Comparison of ENCODE assay signal across 11 mouse cellular contexts in genomic region chr12:73800886-73801285, GRCm38 (mm10).
DNase-seq lines count a peak whose midpoint lies in the region; ATAC-seq and TF ChIP-seq lines count a peak whose summit lies in the region.
"Had no signal": no experiment of that assay in that cellular context is flagged by ENCODE, and none has a peak within 500 bp of the region (broad histone marks: within the 10 kb centered on the region; RNA-seq: fewer than 3 reads in every experiment).

No protein-coding gene starts in this region.

- TF ChIP-seq EP300 in heart, postnatal 0 days (IDR thresholded peaks at IDR 0.05; ENCODE audit: low read depth): peak; percentile 71; the same call in 1 of the 2 replicates

- DNase-seq in cerebellum, adult 18-20 months: peak; percentile 37 to 50
- DNase-seq in cerebellum, postnatal 4 days (ENCODE audit: low spot score in 2 of 2): no peak
- peak; percentile 48 for DNase-seq in urinary bladder, postnatal 14 days (ENCODE audit: low spot score)
- no peak for DNase-seq in urinary bladder, adult 2 months (ENCODE audit: low spot score)
- peak; percentile 49 for DNase-seq in heart, postnatal 0 days (ENCODE audit: low spot score)
- DNase-seq in right cerebral cortex, adult 2 months (ENCODE audit: low spot score in 2 of 2): no peak
- no peak for DNase-seq in layer of hippocampus, postnatal 36 days
- DNase-seq in layer of hippocampus, postnatal 10 days (ENCODE audit: low spot score in 2 of 2): no peak
- DNase-seq: retina, postnatal 1 day had no signal

- no peaks in the 10 kb centered on the region for H3K9me3 ChIP-seq in heart, postnatal 0 days (replicated peaks; ENCODE audit: control insufficient read depth, low read length)

- H3K4me3 ChIP-seq in heart, postnatal 0 days (ENCODE audit: low read depth, low read length): no peak overlapping the region

- no peak overlapping the region for H3K4me2 ChIP-seq in heart, postnatal 0 days (ENCODE audit: low read depth, low read length)

- WGBS in heart, postnatal 0 days: 16% methylated on average over 3 of the region's 3 CpGs

- H3K36me3 ChIP-seq in heart, postnatal 0 days (replicated peaks; ENCODE audit: control insufficient read depth, insufficient read depth, low read length): no peaks in the 10 kb centered on the region

- H3K4me1 ChIP-seq in heart, postnatal 0 days (ENCODE audit: control insufficient read depth, insufficient read depth): peaks cover 44% of the 10 kb centered on the region

- H3K9ac ChIP-seq in heart, postnatal 0 days (replicated peaks; ENCODE audit: low read depth, low read length): no peak overlapping the region

- no peak for TF ChIP-seq CTCF in heart, postnatal 0 days (IDR thresholded peaks at IDR 0.05; ENCODE audit: low read depth)

- H3K27me3 ChIP-seq in heart, postnatal 0 days (ENCODE audit: control insufficient read depth, insufficient read depth, low read length): no peaks in the 10 kb centered on the region

- ATAC-seq in heart, postnatal 0 days (ENCODE audit: insufficient read depth, low read depth): peak; percentile 44; the same call in 1 of the 2 replicates
- ATAC-seq: intestine, embryonic 16.5 days had no signal

- peak overlapping the region; percentile 79 for H3K27ac ChIP-seq in heart, postnatal 0 days (ENCODE audit: low read depth)
- H3K27ac ChIP-seq: macrophage had no signal

Comparison
In these comparisons a context has a peak if more than half of its experiments do, and no peak if none do; other contexts are left out.
1. DNase-seq: peak in cerebellum, adult 18-20 months (2 of 2), urinary bladder, postnatal 14 days (single experiment) and heart, postnatal 0 days (single experiment); none in cerebellum, postnatal 4 days (0 of 2), urinary bladder, adult 2 months (single experiment), right cerebral cortex, adult 2 months (0 of 2), layer of hippocampus, postnatal 36 days (0 of 2) and layer of hippocampus, postnatal 10 days (0 of 2).